Mouse (Mus musculus) hindbrain, postnatal 0 days (tissue): Measurements from ENCODE around the gene Myo1d. TPM values are rescaled to one million over a fixed set of nuclear protein-coding genes. Genes with fewer than 3 reads are reported as not detected.

ENCODE experiments used
- ATAC-seq: fragments of 200-750 bp; cut with Nextera tagmentation; 2 replicates; pipeline ENCODE4 v1.8.0; 2017; ENCODE audit warnings: mild to moderate bottlenecking, moderate TSS enrichment, moderate library complexity
- DNase-seq: peaks from one replicate; pipeline ENCODE4 v3.0.0-alpha.2; 2015; ENCODE audit warnings: low spot score
- H3K27ac ChIP-seq: fragments of 300-500 bp; sonication (generic); 2 replicates; pipeline ENCODE4 v1.5.1; 2014; ENCODE audit warnings: mild to moderate bottlenecking
- H3K27me3 ChIP-seq: fragments of 300-500 bp; sonication (generic); 2 replicates; pipeline ENCODE4 v1.6.1; 2014; ENCODE audit warnings: low read length, mixed read lengths; ENCODE audit not compliant: insufficient read depth
- H3K36me3 ChIP-seq: fragments of 300-500 bp; sonication (generic); 2 replicates; pipeline ENCODE4 v1.6.1; 2014; ENCODE audit warnings: low read length, mixed read lengths; ENCODE audit not compliant: insufficient read depth
- H3K4me1 ChIP-seq: fragments of 300-500 bp; sonication (generic); 2 replicates; pipeline ENCODE4 v1.6.1; 2014; ENCODE audit warnings: antibody characterized with exemption, low read length, mixed read lengths; ENCODE audit not compliant: insufficient read depth
- H3K4me2 ChIP-seq: fragments of 300-500 bp; sonication (generic); 2 replicates; pipeline ENCODE4 v1.6.1; 2014; ENCODE audit warnings: low read depth, mild to moderate bottlenecking, low read length, moderate library complexity, mixed read lengths
- H3K4me3 ChIP-seq: fragments of 300-500 bp; sonication (generic); 2 replicates; pipeline ENCODE4 v1.5.1; 2014; ENCODE audit warnings: low read length
- H3K9ac ChIP-seq: fragments of 300-500 bp; sonication (generic); replicated peaks from 2 replicates; pipeline ENCODE4 v1.6.1; 2014; ENCODE audit warnings: mild to moderate bottlenecking, low read length, moderate library complexity, mixed read lengths
- H3K9me3 ChIP-seq: fragments of 300-500 bp; sonication (generic); 2 replicates; pipeline ENCODE4 v1.6.1; 2016; ENCODE audit warnings: low read length, mixed read lengths
- CTCF ChIP-seq: IDR thresholded peaks from 2 replicates; pipeline ENCODE4 v1.5.1; 2016; ENCODE audit warnings: antibody characterized with exemption, control low read depth, low read depth
- WGBS: fragments of 180-500 bp; shearing (Covaris S2); extraction: QIAGEN DNeasy Blood & Tissue Kit; methylation state at CpG from one replicate; pipeline ENCODE4 v1.1.7; 2014; 5-methylcytosine and 5-hydroxymethylcytosine counted together
- polyA plus RNA-seq: library from polyadenylated mRNA; unstranded; fragments of >200 nt; fragmentation: Nextera tagmentation; extraction: Ambion mirVana; gene quantifications from 2 replicates; pipeline ENCODE4 v1.2.1, GENCODE M21; 2015
- total RNA-seq: library from RNA; depleted of rRNA; stranded (reverse); fragments of >200 nt; gene quantifications from 2 replicates; pipeline ENCODE4 v1.2.3, GENCODE M21; 2014

Myo1d gene
- total and polyA plus RNA-seq, 2 experiments from 2014 or later, result 1.8 to 2.6 TPM

DNA sequence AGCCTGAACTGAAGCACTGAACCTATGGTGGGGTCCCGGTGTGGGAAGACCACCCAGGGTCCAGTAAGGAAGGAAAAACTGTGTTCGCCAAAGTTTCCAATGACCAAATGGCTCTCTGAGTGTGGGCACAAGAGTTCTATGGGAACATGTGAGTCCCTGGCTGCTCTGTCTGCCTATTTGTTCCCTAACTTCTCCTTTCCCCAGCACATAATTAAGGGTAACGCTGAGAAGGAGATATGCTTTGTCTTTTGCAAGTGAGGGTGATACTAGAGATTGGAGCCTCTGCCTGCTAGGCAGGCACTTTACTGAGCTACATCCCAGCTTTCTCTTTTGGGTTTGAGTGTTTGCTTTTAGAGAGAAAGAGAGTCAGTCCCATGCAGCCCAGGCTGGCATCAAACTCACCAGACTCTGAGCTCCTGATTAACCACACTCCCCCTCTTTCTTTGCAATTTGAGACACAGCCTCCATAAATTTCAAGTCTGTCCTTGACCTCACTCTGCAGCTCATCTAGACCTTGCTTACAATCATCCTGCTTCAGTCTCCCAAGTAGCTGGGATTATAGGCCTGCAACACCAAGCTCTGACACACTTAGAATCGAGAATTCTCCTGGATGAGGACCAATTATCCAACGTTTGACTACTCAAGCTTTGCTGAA is 8.1 kb downstream of the Myo1d start:
- DNase-seq (no peak), ATAC-seq (no peak)
- no peak overlapping the region for H3K4me3 ChIP-seq
- no peaks in the 10 kb centered on the region for H3K27me3 ChIP-seq
- no peaks in the 10 kb centered on the region for H3K9me3 ChIP-seq
- 72% methylated on average over 5 of the region's 5 CpGs for WGBS
- TF ChIP-seq CTCF, result no peak
- no peak overlapping the region for H3K4me2 ChIP-seq
- H3K36me3 ChIP-seq, result no peaks in the 10 kb centered on the region
- no peaks in the 10 kb centered on the region for H3K4me1 ChIP-seq
- H3K9ac ChIP-seq, result no peak overlapping the region
- no peak overlapping the region for H3K27ac ChIP-seq

DNA sequence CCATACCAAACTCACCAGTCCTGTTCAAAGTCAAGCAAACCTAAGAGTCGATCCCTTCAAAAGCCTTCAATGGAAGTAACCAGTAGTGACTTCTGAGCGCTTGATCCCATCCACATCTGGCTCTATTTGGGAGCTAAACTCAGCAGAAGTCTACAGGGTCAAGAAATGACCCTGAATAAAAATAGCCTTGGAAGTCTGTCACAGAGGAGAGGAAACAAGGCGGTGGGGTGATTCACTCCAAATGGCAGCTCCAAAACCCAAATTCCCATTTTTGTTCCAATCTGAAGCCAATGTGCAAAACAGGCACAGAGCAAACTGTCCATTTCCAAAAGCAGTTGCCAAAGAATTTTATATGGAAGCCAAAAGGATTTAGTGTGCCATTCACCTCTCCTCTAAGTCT is 8.6 kb downstream of the Myo1d start:
- 75% methylated on average over 3 of the region's 3 CpGs for WGBS
- H3K27ac ChIP-seq, result no peak overlapping the region
- H3K36me3 ChIP-seq, result no peaks in the 10 kb centered on the region
- ATAC-seq (no peak), DNase-seq (no peak)
- H3K27me3 ChIP-seq, result no peaks in the 10 kb centered on the region
- no peak overlapping the region for H3K4me3 ChIP-seq
- no peak overlapping the region for H3K4me2 ChIP-seq
- H3K4me1 ChIP-seq, result no peaks in the 10 kb centered on the region
- H3K9me3 ChIP-seq, result no peaks in the 10 kb centered on the region
- TF ChIP-seq CTCF, result no peak
- H3K9ac ChIP-seq, result no peak overlapping the region

DNA sequence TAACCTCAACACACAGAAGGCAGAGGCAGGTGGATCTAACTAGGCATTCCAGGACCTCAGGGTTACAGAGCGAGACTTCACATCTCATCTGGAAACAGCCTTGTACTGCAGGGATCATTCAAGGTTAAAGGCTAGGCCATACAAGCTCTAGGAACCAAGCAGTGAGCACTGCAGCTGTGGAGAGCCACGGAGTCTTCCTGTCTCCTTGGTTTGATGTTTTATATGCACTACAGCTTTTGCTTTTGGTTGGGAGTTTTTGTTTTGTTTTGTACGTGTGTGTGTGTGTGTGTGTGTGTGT is 12.6 kb downstream of the Myo1d start:
- Histone ChIP-seq H3K9me3 (no peaks in the 10 kb centered on the region), H3K4me3 (no peak overlapping the region), H3K27me3 (no peaks in the 10 kb centered on the region), H3K27ac (no peak overlapping the region), H3K36me3 (no peaks in the 10 kb centered on the region), H3K4me2 (no peak overlapping the region), H3K4me1 (no peaks in the 10 kb centered on the region), H3K9ac (no peak overlapping the region)
- TF ChIP-seq CTCF, result no peak
- ATAC-seq (no peak), DNase-seq (no peak)
- 69% methylated on average over 3 of the region's 3 CpGs for WGBS

DNA sequence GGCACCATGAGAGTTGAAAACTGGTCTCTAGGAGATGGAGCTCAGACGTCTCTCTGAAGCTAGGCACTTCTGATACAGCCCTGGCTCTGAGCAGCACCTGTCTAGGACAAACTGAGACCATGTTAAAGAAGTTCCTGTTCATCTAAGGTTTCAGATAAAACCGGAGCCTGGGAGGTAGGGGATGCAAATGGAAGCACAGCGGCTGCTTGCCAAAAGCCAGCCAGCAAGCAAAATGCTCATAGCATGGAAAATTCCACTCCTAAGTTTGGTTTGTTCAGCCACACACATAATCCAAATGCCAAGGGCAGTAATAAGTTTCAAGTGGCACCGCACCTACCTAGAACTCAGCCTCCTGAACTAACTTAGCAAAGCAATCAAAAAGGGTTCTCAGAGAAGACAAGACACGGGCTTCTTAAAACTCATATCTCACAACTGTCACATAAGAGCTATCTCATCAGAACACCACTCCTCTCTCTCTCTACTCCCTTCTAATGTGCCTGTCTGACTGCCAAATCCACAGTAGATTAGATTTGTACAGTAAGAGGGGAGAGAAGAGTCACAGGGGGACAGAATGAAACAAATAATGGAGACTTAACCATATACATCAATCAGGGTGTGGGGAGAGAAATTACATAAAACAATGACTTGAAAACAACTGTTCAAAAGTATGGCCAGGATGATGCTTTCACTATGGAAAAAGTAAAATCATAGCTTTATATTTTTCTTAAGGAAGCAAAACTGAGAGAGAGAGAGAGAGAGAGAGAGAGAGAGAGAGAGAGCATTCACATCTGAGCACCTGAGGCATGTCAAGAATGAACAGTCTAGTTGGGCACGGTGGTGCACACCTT is 13.1 kb downstream of the Myo1d start:
- 82% methylated on average over 6 of the region's 6 CpGs for WGBS
- no peak for TF ChIP-seq CTCF
- Histone ChIP-seq H3K9me3 (no peaks in the 10 kb centered on the region), H3K27ac (no peak overlapping the region), H3K36me3 (no peaks in the 10 kb centered on the region), H3K4me3 (no peak overlapping the region), H3K27me3 (no peaks in the 10 kb centered on the region), H3K9ac (no peak overlapping the region), H3K4me2 (no peak overlapping the region), H3K4me1 (no peaks in the 10 kb centered on the region)
- ATAC-seq, result no peak
- DNase-seq, result no peak

DNA sequence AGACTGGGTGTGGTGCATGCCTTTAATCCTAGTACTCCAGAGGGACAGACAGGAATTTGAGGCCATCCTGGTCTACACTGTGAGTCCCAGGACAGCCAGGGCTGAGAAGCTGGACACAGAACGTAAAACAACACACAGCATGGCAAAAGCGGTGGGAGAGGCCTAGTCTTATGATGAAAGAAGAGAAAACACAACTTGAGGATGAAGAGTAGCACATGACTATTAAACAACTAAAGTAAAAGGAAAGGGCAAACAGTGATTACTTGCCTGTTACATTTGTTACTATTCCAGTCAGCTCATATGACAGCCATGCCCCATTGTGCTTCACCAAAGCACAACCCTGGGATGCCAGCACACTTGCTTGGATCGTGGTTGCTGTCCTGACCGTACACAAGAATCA is 13.8 kb downstream of the Myo1d start:
- Histone ChIP-seq H3K36me3 (no peaks in the 10 kb centered on the region), H3K9ac (no peak overlapping the region), H3K4me2 (no peak overlapping the region), H3K27me3 (no peaks in the 10 kb centered on the region), H3K4me1 (no peaks in the 10 kb centered on the region), H3K9me3 (no peaks in the 10 kb centered on the region), H3K27ac (no peak overlapping the region), H3K4me3 (no peak overlapping the region)
- DNase-seq (no peak), ATAC-seq (no peak)
- 91% methylated on average over 4 of the region's 4 CpGs for WGBS
- no peak for TF ChIP-seq CTCF

DNA sequence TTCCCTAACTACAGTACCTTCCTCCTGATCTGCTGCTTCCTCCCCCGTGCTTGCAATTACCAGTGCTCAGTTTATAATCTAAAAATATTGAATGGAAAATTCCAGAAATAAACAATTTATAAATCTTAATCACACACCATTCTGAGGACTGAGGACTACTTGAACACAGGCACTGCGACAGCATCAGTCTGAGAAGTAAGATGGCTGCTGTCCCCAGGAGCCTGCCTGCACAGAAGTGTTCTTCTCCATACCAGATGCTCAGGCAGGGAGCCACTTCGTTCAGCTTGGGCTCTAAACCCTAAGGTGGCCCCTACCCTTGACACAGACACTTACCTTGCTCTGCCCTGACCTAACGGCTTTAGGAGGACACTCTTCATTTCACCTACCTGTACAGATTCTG is 17.8 kb downstream of the Myo1d start:
- no peak for TF ChIP-seq CTCF
- H3K9ac ChIP-seq, result no peak overlapping the region
- no peak overlapping the region for H3K4me3 ChIP-seq
- no peaks in the 10 kb centered on the region for H3K4me1 ChIP-seq
- H3K9me3 ChIP-seq, result no peaks in the 10 kb centered on the region
- H3K36me3 ChIP-seq, result no peaks in the 10 kb centered on the region
- 80% methylated on average over 4 of the region's 4 CpGs for WGBS
- ATAC-seq (no peak), DNase-seq (no peak)
- H3K27ac ChIP-seq, result no peak overlapping the region
- no peak overlapping the region for H3K4me2 ChIP-seq
- H3K27me3 ChIP-seq, result no peaks in the 10 kb centered on the region
